Mouse (Mus musculus): Measurements from ENCODE around the gene Fam102a. TPM values are rescaled to one million over a fixed set of nuclear protein-coding genes. Genes with fewer than 3 reads are reported as not detected.
A peak's percentile ranks its signal among the peaks of the same experiment; 100 is the strongest.

Gene Fam102a
- polyA plus RNA-seq, 1 experiment from 2014 or later: 14.0 TPM

DNA sequence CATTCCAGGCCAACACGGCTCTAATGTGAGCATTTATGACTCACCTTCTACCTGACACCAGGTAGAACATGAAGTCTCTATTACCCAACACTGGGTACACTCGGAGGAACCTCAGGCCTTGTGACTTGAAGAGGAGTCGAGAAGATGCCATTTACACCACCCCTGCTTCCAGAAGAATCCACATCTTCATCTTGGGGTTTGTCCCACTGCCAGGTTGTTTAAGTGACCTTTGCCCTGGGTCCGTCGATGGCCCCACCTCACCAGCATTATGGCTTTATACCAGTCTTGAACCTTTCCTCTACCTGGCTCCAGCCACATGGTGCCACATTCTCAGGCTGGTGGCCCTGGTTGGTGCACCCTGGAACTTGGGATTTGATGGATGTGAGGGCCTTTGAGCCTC is 62.1 kb downstream of the Fam102a start:
- no peak for DNase-seq (ENCODE audit: low spot score)
- WGBS: 91% methylated on average over 5 of the region's 5 CpGs
- 0 out of 2 replicates have a peak overlapping the region, but pooled peaks have one; percentile 46 for H3K27ac ChIP-seq

DNA sequence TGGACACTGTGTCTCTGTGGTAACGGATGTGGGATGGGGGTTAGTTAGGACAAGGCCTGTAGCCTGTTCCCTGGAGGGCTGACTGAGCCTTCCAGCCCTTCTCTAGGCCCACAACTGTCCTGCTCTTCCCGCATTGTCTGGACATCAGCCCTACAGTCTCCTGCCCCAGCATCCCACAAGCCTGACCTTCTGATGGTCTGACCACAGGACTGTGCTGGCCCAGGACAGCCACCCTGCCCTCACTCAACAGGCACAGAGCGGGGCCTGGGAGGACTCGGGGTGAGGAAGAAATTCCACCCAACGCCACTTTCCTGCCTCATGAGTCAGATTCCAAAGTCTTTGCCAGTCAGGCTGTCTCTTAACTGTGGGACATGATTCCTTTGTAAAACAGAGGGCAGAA is 62.6 kb downstream of the Fam102a start:
- H3K9me3 ChIP-seq (replicated peaks): no peaks in the 10 kb centered on the region
- H3K27me3 ChIP-seq (ENCODE audit: low read depth, poor library complexity, severe bottlenecking): no peaks in the 10 kb centered on the region
- H3K27ac ChIP-seq: 0 out of 2 replicates have a peak overlapping the region, but pooled peaks have one; percentile 6
- DNase-seq (ENCODE audit: low spot score): no peak
- peaks cover 42% of the 10 kb centered on the region for H3K36me3 ChIP-seq
- no peak overlapping the region for H3K4me3 ChIP-seq
- WGBS: 84% methylated on average over 5 of the region's 5 CpGs
- peaks cover 17% of the 10 kb centered on the region for H3K4me1 ChIP-seq

More for the DNA sequence above, 62.1 kb downstream of the Fam102a start:
- Histone ChIP-seq H3K36me3 (peaks cover 42% of the 10 kb centered on the region), H3K4me1 (peaks cover 13% of the 10 kb centered on the region), H3K27me3 (ENCODE audit: low read depth, poor library complexity, severe bottlenecking) (no peaks in the 10 kb centered on the region), H3K4me3 (no peak overlapping the region), H3K9me3 (replicated peaks) (no peaks in the 10 kb centered on the region)

DNA sequence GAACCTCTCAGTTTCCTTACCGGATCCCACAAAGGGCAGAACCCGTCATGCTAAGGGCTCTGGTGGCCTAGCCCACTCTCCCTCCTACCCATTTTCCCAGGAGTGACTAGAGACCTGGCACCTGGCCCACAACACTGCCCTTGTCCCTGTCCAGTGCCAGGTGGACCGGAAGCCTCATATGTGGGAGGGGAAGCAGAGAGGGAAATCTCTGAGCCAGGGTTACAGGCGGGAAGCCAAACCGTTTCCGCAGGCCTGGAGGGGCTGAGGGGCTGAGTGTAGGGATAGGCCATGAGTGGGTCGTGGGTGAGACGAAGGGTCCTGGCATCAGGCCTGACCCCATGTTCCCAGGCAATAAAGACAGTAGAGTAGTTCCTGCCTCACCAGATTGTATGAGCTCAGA is 63.4 kb downstream of the Fam102a start:
- no peaks in the 10 kb centered on the region for H3K9me3 ChIP-seq (replicated peaks)
- H3K36me3 ChIP-seq: peaks cover 42% of the 10 kb centered on the region
- H3K4me3 ChIP-seq: no peak overlapping the region
- 0 out of 2 replicates have a peak overlapping the region, but pooled peaks have one; percentile 14 for H3K27ac ChIP-seq
- no peaks in the 10 kb centered on the region for H3K27me3 ChIP-seq (ENCODE audit: low read depth, poor library complexity, severe bottlenecking)
- peaks cover 17% of the 10 kb centered on the region for H3K4me1 ChIP-seq
- no peak for DNase-seq (ENCODE audit: low spot score)
- 96% methylated on average over 8 of the region's 8 CpGs for WGBS

DNA sequence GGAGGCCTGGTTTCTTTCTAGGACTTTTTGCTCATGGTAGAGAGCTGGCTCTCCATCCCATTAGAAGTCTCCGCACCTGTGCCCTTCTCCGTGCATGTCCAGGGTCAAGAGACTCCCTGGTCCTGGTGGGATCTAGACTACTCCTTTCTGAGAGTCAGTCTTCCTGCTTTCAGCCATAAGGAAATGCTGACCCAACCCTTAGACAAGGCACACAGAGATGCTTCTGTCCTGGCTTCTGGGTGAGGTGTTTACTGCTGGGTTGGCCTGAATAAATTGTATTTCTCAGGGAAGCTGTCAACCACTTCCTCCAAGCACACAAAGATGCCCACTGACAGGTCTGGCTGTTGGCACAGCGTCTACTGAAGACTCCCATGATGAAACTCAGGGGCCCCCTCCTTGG is 64.3 kb downstream of the Fam102a start, which contains the start of gene St6galnac6:
TSS of gene St6galnac6 (plus strand) at position 301 of the 400 bp plus-strand sequence.
- Histone ChIP-seq H3K27ac (peak within 1 kb of the TSS; percentile 14; the same call in 1 of the 2 replicates), H3K4me1 (peaks cover 17% of the 10 kb centered on the region), H3K4me3 (no peak within 1 kb of the TSS), H3K9me3 (replicated peaks) (no peaks in the 10 kb centered on the region), H3K36me3 (peaks cover 35% of the 10 kb centered on the region), H3K27me3 (ENCODE audit: low read depth, poor library complexity, severe bottlenecking) (no peaks in the 10 kb centered on the region)
- DNase-seq (ENCODE audit: low spot score): no peak
- 95% methylated on average over 3 of the region's 3 CpGs for WGBS

DNA sequence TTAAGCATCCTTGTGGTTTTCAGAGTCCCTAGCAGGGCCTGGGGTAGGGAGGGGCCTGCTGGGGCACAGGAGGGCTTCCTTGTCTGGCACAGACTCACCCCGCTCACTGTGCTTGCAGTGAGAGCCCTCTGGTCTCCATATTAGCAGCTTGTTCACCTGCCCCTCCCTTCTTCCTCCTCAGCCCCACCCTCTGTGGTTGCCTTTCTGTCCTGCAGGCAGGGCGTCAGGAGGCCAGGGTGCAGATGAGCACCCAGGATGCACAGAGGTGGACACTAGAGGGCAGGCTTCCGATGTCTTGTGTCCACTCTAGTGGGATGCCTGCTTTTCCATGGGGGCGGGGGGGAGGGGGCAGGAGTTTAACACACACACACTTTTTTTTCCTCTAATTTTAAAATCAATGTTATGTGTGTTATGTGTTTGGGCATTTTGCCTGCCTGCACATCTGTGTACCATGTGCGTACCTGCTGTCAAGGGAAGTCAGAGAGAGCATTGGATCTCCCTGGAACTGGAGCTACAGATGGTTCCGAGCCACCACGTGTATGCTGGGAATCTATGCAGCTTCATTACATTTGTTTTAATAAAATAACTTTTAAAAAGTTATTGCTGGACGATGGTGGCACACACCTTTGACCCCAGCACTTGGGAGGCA is 66.4 kb downstream of the Fam102a start:
- Histone ChIP-seq H3K4me3 (no peak overlapping the region), H3K36me3 (peaks cover 17% of the 10 kb centered on the region), H3K9me3 (replicated peaks) (no peaks in the 10 kb centered on the region), H3K27ac (peak overlapping the region; percentile 87), H3K4me1 (peaks cover 19% of the 10 kb centered on the region), H3K27me3 (ENCODE audit: low read depth, poor library complexity, severe bottlenecking) (no peaks in the 10 kb centered on the region)
- peak; percentile 52 for DNase-seq (ENCODE audit: low spot score)
- 46% methylated on average over 8 of the region's 8 CpGs for WGBS

DNA sequence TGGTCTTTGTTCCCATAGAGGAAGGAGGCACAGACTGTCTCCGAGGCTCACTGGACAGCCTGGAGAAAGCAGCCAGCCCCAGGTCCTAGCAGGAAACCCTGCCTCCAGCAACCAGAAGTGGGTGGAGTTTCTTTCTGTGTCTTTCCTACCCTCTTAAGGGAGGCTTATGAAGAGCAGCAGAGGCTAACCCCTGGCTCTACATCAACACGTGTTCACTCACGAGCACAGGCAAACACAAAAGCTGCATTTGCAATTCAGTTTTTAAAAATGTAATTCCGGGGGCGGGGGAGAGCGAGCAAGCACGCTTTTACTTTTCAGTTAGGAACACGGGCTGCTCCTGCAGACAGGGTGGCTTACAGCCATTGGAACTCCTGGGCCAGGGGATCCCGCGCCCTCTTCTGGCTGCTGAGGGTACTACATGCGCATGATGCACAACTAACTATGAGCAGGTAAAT is 67.5 kb downstream of the Fam102a start:
- H3K4me3 ChIP-seq: peak overlapping the region; percentile 53
- DNase-seq (ENCODE audit: low spot score): peak; percentile 97
- peaks cover 30% of the 10 kb centered on the region for H3K4me1 ChIP-seq
- WGBS: under 1% methylated on average over 11 of the region's 11 CpGs
- H3K27ac ChIP-seq: peak overlapping the region; percentile 87
- H3K9me3 ChIP-seq (replicated peaks): no peaks in the 10 kb centered on the region
- H3K27me3 ChIP-seq (ENCODE audit: low read depth, poor library complexity, severe bottlenecking): no peaks in the 10 kb centered on the region
- peaks cover 6% of the 10 kb centered on the region; the same call in 1 of the 2 replicates for H3K36me3 ChIP-seq

DNA sequence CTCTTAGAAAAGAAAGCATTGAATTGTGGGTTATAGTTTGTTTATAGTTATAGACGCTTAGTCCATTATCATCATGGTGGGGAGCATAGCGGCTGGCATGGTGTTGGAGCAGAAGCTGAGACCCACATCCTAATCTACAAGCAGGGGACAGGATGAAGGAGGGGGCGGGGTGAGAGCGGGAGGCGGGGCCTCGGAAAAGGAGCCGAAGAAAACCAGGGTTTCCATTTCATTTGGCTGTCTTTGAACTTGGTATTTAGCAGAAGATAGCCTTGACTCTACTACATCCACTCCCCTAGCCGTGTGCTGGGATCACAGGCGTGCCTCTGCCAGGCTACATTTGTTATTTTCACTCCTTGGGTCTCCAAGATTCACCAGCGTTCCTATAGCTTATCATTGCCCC is 69.5 kb downstream of the Fam102a start:
- WGBS: 51% methylated on average over 10 of the region's 10 CpGs
- no peak for DNase-seq (ENCODE audit: low spot score)
- Histone ChIP-seq H3K9me3 (replicated peaks) (no peaks in the 10 kb centered on the region), H3K36me3 (no peaks in the 10 kb centered on the region), H3K4me3 (no peak overlapping the region), H3K27ac (no peak overlapping the region), H3K27me3 (ENCODE audit: low read depth, poor library complexity, severe bottlenecking) (no peaks in the 10 kb centered on the region), H3K4me1 (peaks cover 48% of the 10 kb centered on the region)

DNA sequence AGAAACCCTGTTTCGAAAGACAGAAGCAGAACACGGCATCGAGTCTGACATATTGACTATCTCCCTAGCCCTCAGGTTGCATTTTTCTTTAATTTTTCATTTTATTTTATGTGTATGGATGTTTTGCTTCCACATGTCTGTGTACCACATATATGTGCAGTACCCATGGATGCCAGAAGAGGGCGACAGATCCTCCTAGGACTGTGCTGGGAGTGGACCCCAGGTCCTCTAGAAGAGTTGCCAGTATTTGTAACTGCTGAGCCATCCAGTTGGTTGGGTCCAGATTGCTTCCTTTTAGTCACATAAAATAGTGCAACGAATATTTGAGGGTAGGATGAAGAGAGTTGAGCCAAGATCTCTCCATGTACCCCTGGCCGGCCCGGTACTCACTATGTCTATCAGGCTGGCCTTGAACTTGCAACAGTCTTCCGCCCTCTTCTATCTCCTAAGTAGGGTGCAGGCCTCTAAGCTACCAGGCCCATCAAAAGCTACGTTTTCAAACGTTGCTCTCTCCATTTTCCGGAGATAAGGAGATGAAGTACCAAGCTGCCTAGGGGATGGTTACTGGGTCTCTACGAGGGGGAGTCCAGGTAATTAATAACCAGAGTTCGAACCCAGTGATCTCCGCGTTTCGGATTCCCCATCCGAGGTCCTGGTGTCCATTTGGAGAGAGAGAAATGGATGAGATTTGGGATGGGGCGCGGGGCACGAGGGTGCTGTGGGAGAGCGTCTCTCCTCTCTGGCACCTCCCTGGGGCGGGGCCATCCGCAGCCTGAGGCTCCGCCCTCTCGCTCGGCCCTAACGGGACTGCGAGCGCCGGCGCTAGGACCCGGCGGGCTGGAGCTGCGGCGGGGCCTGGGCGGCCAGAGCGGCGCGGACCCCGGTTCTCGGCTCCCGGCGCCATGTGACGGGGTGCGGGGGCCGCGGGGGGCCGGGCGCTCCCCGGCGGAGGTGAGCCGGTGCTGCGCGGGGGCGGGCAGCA is 71.3 kb downstream of the Fam102a start:
- WGBS: 16% methylated on average over 40 of the region's 55 CpGs
- H3K9me3 ChIP-seq (replicated peaks): no peaks in the 10 kb centered on the region
- peak overlapping the region; percentile 85 for H3K4me3 ChIP-seq
- no peaks in the 10 kb centered on the region for H3K27me3 ChIP-seq (ENCODE audit: low read depth, poor library complexity, severe bottlenecking)
- H3K36me3 ChIP-seq: no peaks in the 10 kb centered on the region
- H3K27ac ChIP-seq: peak overlapping the region; percentile 95
- DNase-seq (ENCODE audit: low spot score): peak; percentile 89
- H3K4me1 ChIP-seq: peaks cover 57% of the 10 kb centered on the region

DNA sequence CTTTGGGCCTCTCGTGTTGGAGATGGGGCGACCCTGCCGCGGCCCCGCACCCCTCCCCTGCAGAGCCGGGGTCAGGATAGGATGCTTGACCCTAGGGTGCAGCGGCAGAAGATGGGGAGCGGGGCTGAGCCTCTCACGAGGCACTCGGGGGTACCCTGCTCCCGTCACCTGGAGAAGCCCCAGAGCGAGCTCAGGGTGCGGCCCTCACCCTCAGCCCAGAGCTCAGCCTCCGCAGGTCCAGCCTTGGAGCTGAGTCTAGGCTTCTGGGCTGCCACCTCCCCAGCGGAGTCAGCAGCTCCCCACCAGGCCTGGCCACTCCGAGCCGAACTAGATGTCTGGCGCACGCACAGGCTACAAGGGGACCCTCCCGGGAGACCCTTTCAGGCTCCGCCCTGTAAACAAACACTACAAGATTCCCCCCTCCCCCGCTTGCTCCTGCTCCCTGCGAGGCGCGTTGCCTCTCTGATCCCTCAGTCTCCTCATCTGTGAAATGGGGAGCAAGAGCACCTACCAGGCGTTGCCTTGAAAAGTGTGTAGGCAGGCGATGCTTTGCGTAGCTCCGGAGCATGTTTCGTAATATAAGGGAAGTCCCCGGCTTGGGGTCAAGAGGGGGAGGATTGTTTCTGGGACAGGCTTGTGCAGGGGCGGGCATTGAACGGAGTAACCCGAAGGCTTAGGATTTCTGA is 72.3 kb downstream of the Fam102a start:
- peak; percentile 77 for DNase-seq (ENCODE audit: low spot score)
- H3K4me3 ChIP-seq: peak overlapping the region; percentile 85
- H3K36me3 ChIP-seq: peaks cover 5% of the 10 kb centered on the region
- no peaks in the 10 kb centered on the region for H3K9me3 ChIP-seq (replicated peaks)
- WGBS: 6% methylated on average over 34 of the region's 34 CpGs
- H3K27me3 ChIP-seq (ENCODE audit: low read depth, poor library complexity, severe bottlenecking): no peaks in the 10 kb centered on the region
- H3K27ac ChIP-seq: peak overlapping the region; percentile 95
- peaks cover 50% of the 10 kb centered on the region for H3K4me1 ChIP-seq

DNA sequence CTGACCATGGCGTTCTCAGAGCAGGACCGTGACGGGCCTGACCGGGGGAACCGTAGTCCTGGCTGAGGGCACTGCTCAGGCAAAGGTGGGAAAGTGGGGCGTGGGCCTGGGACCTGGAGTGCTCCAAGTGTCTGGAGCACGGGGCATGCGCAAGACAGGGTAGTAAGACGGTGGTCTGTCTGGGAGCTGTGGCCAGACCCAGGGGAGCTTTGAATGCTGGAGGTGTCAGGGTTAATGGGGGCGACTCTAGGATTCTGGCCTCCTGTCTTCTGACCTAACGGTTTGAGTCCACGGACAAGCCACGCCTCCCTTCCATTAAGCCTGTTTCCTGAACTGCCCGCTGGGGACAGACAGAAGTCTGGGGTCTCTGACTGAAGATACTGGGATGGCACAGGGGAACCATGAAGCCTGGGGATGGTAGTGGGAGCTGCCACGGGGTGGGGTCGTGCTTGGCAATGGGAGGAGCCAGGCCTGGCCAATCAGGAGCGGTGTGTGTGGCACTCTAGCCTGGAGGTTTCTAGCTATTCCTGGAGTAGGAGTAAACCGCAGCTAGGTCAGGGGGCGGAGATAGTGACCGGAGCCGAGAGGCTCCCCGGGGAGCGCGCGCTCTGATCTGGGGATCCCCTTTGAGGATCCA is 73.1 kb downstream of the Fam102a start:
- 4% methylated on average over 25 of the region's 25 CpGs for WGBS

DNA sequence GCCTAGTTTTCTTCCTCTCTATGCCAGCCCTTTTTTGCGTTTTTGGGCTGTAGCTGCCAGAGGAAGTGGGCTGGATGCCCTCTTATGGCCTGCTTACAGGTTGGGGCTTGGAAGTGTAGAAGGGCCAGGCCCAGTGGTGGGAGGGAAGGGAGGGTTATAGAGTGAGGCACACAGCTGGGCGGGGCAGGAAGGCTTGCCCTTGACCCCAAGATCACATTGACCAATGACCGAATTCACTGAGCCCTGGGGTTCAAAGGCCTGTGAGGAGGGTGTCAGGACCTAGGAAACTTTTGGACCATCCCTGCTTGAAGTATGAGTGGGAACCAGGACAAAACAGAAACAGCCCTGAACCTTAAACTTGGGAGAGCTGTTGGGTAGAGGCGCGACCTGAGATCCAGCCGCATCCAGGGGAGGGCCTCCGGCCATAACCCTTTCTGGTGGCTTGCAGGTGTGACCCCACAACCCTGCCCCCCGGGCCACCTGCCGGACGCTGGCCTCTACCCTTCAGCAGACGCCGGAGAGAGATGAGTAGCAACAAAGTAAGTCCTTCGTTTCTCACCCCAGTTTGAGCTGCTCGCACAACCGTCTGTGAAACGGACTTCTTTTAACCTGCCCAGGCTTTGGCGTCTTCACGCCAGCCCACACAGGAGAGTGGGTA is 73.8 kb downstream of the Fam102a start:
- peaks cover 16% of the 10 kb centered on the region for H3K36me3 ChIP-seq
- no peaks in the 10 kb centered on the region for H3K27me3 ChIP-seq (ENCODE audit: low read depth, poor library complexity, severe bottlenecking)
- no peaks in the 10 kb centered on the region for H3K9me3 ChIP-seq (replicated peaks)
- WGBS: 33% methylated on average over 18 of the region's 18 CpGs
- H3K4me3 ChIP-seq: peak overlapping the region; percentile 85
- peaks cover 47% of the 10 kb centered on the region for H3K4me1 ChIP-seq
- H3K27ac ChIP-seq: peak overlapping the region; percentile 67
- peak; percentile 47 for DNase-seq (ENCODE audit: low spot score)

More for the DNA sequence above, 73.1 kb downstream of the Fam102a start:
- Histone ChIP-seq H3K9me3 (replicated peaks) (no peaks in the 10 kb centered on the region), H3K36me3 (peaks cover 13% of the 10 kb centered on the region), H3K4me3 (peak overlapping the region; percentile 85), H3K27me3 (ENCODE audit: low read depth, poor library complexity, severe bottlenecking) (no peaks in the 10 kb centered on the region), H3K27ac (peak overlapping the region; percentile 67), H3K4me1 (peaks cover 47% of the 10 kb centered on the region)
- DNase-seq (ENCODE audit: low spot score): peak; percentile 75
